16 mouse cellular contexts compared by ENCODE assay signal in genomic region chr15:95186226-95186625, GRCm38 (mm10).
DNase-seq lines count a peak whose midpoint lies in the region; ATAC-seq and TF ChIP-seq lines count a peak whose summit lies in the region.
"Had no signal": no experiment of that assay in that cellular context is flagged by ENCODE, and none has a peak within 500 bp of the region (broad histone marks: within the 10 kb centered on the region; RNA-seq: fewer than 3 reads in every experiment).

No protein-coding gene starts in this region.

- peak; percentile 29 for DNase-seq in hindbrain, postnatal 0 days (ENCODE audit: low spot score)
- DNase-seq in hindbrain, embryonic 10.5 days (ENCODE audit: low spot score) = no peak
- peak; percentile 81 for DNase-seq in brain, adult 2 months (ENCODE audit: low read depth, low spot score)
- peak; percentile 21 for DNase-seq in cerebellum, postnatal 36 days
- DNase-seq in left cerebral cortex, postnatal 4 days = peak; percentile 8
- DNase-seq in gastrocnemius, postnatal 25 days = no peak
- no peak for DNase-seq in heart, postnatal 10 days
- DNase-seq: layer of hippocampus, postnatal 36 days; liver, embryonic 13.5 days had no signal

- no peaks in the 10 kb centered on the region for H3K9me3 ChIP-seq in hindbrain, postnatal 0 days (ENCODE audit: low read length)
- no peaks in the 10 kb centered on the region for H3K9me3 ChIP-seq in hindbrain, embryonic 10.5 days
- no peaks in the 10 kb centered on the region for H3K9me3 ChIP-seq in intestine, postnatal 0 days (ENCODE audit: control insufficient read depth)
- H3K9me3 ChIP-seq: heart, embryonic 12.5 days; hindbrain, embryonic 13.5 days; liver, embryonic 13.5 days; midbrain, embryonic 12.5 days; neural tube, embryonic 13.5 days; stomach, embryonic 15.5 days had no signal

- TF ChIP-seq CTCF in hindbrain, postnatal 0 days (IDR thresholded peaks at IDR 0.05; ENCODE audit: low read depth) = no peak
- TF ChIP-seq CTCF in intestine, postnatal 0 days (IDR thresholded peaks at IDR 0.05; ENCODE audit: low read depth) = no peak

- no peaks in the 10 kb centered on the region for H3K27me3 ChIP-seq in hindbrain, postnatal 0 days (ENCODE audit: insufficient read depth, low read length)
- no peaks in the 10 kb centered on the region for H3K27me3 ChIP-seq in hindbrain, embryonic 10.5 days (ENCODE audit: insufficient read depth, poor library complexity, severe bottlenecking)
- H3K27me3 ChIP-seq in intestine, postnatal 0 days (replicated peaks; ENCODE audit: control insufficient read depth, insufficient read depth, low read length) = no peaks in the 10 kb centered on the region
- H3K27me3 ChIP-seq: heart, embryonic 12.5 days; hindbrain, embryonic 13.5 days; liver, embryonic 13.5 days; midbrain, embryonic 12.5 days; neural tube, embryonic 13.5 days; stomach, embryonic 15.5 days had no signal

- intact Hi-C loops in left cerebral cortex, postnatal 4 days (cut with DNase I) = no loop called here
- intact Hi-C loops in heart, postnatal 10 days (cut with DNase I) = no loop called here

- no peaks in the 10 kb centered on the region for H3K4me1 ChIP-seq in hindbrain, postnatal 0 days (ENCODE audit: insufficient read depth, low read length)
- no peaks in the 10 kb centered on the region for H3K4me1 ChIP-seq in hindbrain, embryonic 10.5 days (replicated peaks)
- H3K4me1 ChIP-seq in intestine, postnatal 0 days (replicated peaks; ENCODE audit: control insufficient read depth, insufficient read depth, low read length) = no peaks in the 10 kb centered on the region
- H3K4me1 ChIP-seq: heart, embryonic 12.5 days; liver, embryonic 13.5 days; stomach, embryonic 15.5 days had no signal

- H3K27ac ChIP-seq in hindbrain, postnatal 0 days = no peak overlapping the region
- no peak overlapping the region for H3K27ac ChIP-seq in hindbrain, embryonic 10.5 days
- no peak overlapping the region for H3K27ac ChIP-seq in intestine, postnatal 0 days (ENCODE audit: low read depth, low read length)
- H3K27ac ChIP-seq: hindbrain, embryonic 13.5 days; liver, embryonic 13.5 days; midbrain, embryonic 12.5 days; neural tube, embryonic 13.5 days; stomach, embryonic 15.5 days had no signal

- no peaks in the 10 kb centered on the region for H3K36me3 ChIP-seq in hindbrain, postnatal 0 days (ENCODE audit: insufficient read depth, low read length)
- no peaks in the 10 kb centered on the region for H3K36me3 ChIP-seq in hindbrain, embryonic 10.5 days
- H3K36me3 ChIP-seq in intestine, postnatal 0 days (ENCODE audit: control insufficient read depth, insufficient read depth) = no peaks in the 10 kb centered on the region
- H3K36me3 ChIP-seq: heart, embryonic 12.5 days; hindbrain, embryonic 13.5 days; liver, embryonic 13.5 days; midbrain, embryonic 12.5 days; neural tube, embryonic 13.5 days; stomach, embryonic 15.5 days had no signal

- H3K4me3 ChIP-seq in hindbrain, postnatal 0 days (ENCODE audit: low read length) = no peak overlapping the region
- no peak overlapping the region for H3K4me3 ChIP-seq in hindbrain, embryonic 10.5 days
- no peak overlapping the region for H3K4me3 ChIP-seq in intestine, postnatal 0 days (ENCODE audit: low read depth, low read length)
- H3K4me3 ChIP-seq: erythroblast, embryonic 14.5 days; heart, embryonic 12.5 days; hindbrain, embryonic 13.5 days; liver, embryonic 13.5 days; midbrain, embryonic 12.5 days; neural tube, embryonic 13.5 days; stomach, embryonic 15.5 days had no signal

- ATAC-seq in hindbrain, postnatal 0 days = no peak
- ATAC-seq in intestine, postnatal 0 days = no peak

- 58% methylated on average over 10 of the region's 10 CpGs for WGBS in hindbrain, postnatal 0 days
- 79% methylated on average over 10 of the region's 10 CpGs for WGBS in hindbrain, embryonic 10.5 days
- 33% methylated on average over 10 of the region's 10 CpGs for WGBS in intestine, postnatal 0 days

- no peak overlapping the region for H3K9ac ChIP-seq in hindbrain, postnatal 0 days (replicated peaks; ENCODE audit: low read length)
- H3K9ac ChIP-seq in intestine, postnatal 0 days (ENCODE audit: low read depth, low read length) = no peak overlapping the region
- H3K9ac ChIP-seq: heart, embryonic 12.5 days; hindbrain, embryonic 13.5 days; liver, embryonic 13.5 days; midbrain, embryonic 12.5 days; neural tube, embryonic 13.5 days; stomach, embryonic 15.5 days had no signal

- 0 out of 2 replicates have a peak overlapping the region, but pooled peaks have one; percentile 3 for H3K4me2 ChIP-seq in hindbrain, postnatal 0 days (ENCODE audit: low read depth, low read length)
- no peak overlapping the region for H3K4me2 ChIP-seq in intestine, postnatal 0 days (replicated peaks; ENCODE audit: low read depth)
- H3K4me2 ChIP-seq: heart, embryonic 12.5 days; hindbrain, embryonic 13.5 days; liver, embryonic 13.5 days; midbrain, embryonic 12.5 days; neural tube, embryonic 13.5 days; stomach, embryonic 15.5 days had no signal

Comparison
In these comparisons a context has a peak if more than half of its experiments do, and no peak if none do; other contexts are left out.
1. DNase-seq: peak in hindbrain, postnatal 0 days (single experiment), brain, adult 2 months (single experiment), cerebellum, postnatal 36 days (2 of 2) and left cerebral cortex, postnatal 4 days (single experiment); none in hindbrain, embryonic 10.5 days (single experiment), gastrocnemius, postnatal 25 days (single experiment) and heart, postnatal 10 days (0 of 2).